Mouse (Mus musculus) limb, embryonic 14.5 days (tissue): ENCODE results near the gene Prkx. TPM values are rescaled to one million over a fixed set of nuclear protein-coding genes. Genes with fewer than 3 reads are reported as not detected.

Experiments used
- ATAC-seq: fragments of 200-750 bp; cut with Nextera tagmentation; 2 replicates; pipeline ENCODE4 v1.8.0; 2017; ENCODE audit warnings: low read depth, moderate number of reproducible peaks, moderate TSS enrichment; ENCODE audit not compliant: low FRiP score
- DNase-seq: peaks from one replicate; pipeline ENCODE4 v3.0.0-alpha.2; 2015; ENCODE audit warnings: low spot score
- H3K27ac ChIP-seq: fragments of 300-500 bp; sonication (generic); replicated peaks from 2 replicates; pipeline ENCODE4 v1.5.1; 2014; ENCODE audit warnings: low read depth, mild to moderate bottlenecking, low read length, moderate library complexity, mixed read lengths
- H3K27me3 ChIP-seq: fragments of 300-500 bp; sonication (generic); 2 replicates; pipeline ENCODE4 v1.6.1; 2014; ENCODE audit warnings: low read length, mixed read lengths; ENCODE audit not compliant: control insufficient read depth, insufficient read depth
- H3K36me3 ChIP-seq: fragments of 300-500 bp; sonication (generic); 2 replicates; pipeline ENCODE4 v1.6.1; 2014; ENCODE audit warnings: mild to moderate bottlenecking, low read length, moderate library complexity, mixed read lengths; ENCODE audit not compliant: control insufficient read depth, insufficient read depth
- H3K4me1 ChIP-seq: fragments of 300-500 bp; sonication (generic); 2 replicates; pipeline ENCODE4 v1.6.1; 2014; ENCODE audit warnings: antibody characterized with exemption, low read length, mixed read lengths; ENCODE audit not compliant: control insufficient read depth, insufficient read depth
- H3K4me2 ChIP-seq: fragments of 300-500 bp; sonication (generic); replicated peaks from 2 replicates; pipeline ENCODE4 v1.6.1; 2014; ENCODE audit warnings: low read depth, mild to moderate bottlenecking, low read length, moderate library complexity; ENCODE audit not compliant: severe bottlenecking
- H3K4me3 ChIP-seq: fragments of 300-500 bp; sonication (generic); replicated peaks from 2 replicates; pipeline ENCODE4 v1.5.1; 2014; ENCODE audit warnings: low read length
- H3K9ac ChIP-seq: fragments of 300-500 bp; sonication (generic); 2 replicates; pipeline ENCODE4 v1.6.1; 2014; ENCODE audit warnings: mild to moderate bottlenecking, low read depth, low read length, moderate library complexity; ENCODE audit not compliant: severe bottlenecking
- H3K9me3 ChIP-seq: fragments of 300-500 bp; sonication (generic); 2 replicates; pipeline ENCODE4 v1.6.1; 2016; ENCODE audit warnings: low read length; ENCODE audit not compliant: control insufficient read depth
- POLR2A ChIP-seq: fragments of 200-500 bp; IDR thresholded peaks from 2 replicates; pipeline ENCODE4 v1.8.0; 2012; ENCODE audit warnings: inconsistent platforms, mild to moderate bottlenecking, moderate library complexity, borderline replicate concordance; ENCODE audit not compliant: insufficient read depth, insufficient read length; ENCODE audit errors: extremely low read depth
- WGBS: fragments of 180-500 bp; shearing (Covaris S2); extraction: QIAGEN DNeasy Blood & Tissue Kit; methylation state at CpG from one replicate; pipeline ENCODE4 v1.1.7; 2014; 5-methylcytosine and 5-hydroxymethylcytosine counted together
- polyA plus RNA-seq, 2 experiments: library from polyadenylated mRNA; depleted of rRNA in 1 of 2; stranded (reverse) in 1 of 2; unstranded in 1 of 2; fragments of >200 nt; fragmentation: Nextera tagmentation in 1 of 2; extraction: Ambion mirVana in 1 of 2; gene quantifications; 2 replicates each; pipeline versions ENCODE4 v1.2.1 to v1.2.3; 2012 to 2014

Prkx gene
- polyA plus RNA-seq, 2 experiments, result 9.1 to 10.6 TPM

DNA sequence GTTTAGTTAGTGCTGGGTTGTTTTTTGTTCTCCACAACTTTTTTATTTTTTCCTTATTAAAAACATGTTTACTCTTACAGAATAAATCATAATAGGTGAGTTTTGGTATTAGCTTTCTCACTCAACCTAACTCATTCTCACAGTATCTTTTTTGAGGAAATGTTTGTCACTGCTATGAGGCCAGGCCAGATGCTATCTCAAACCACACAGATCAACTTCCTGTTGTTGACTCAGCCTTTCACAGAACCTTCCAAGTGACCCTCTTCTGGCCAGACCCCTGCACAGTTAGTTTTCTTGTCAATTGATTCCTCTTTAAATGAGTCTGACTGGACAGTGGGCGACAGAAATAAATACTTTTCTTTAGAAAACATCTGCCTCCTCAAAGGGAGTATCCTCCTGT, 5.5 kb upstream of the Prkx start:
- H3K27me3 ChIP-seq, result no peaks in the 10 kb centered on the region
- ATAC-seq (no peak), DNase-seq (no peak)
- H3K4me2 ChIP-seq, result no peak overlapping the region
- no peaks in the 10 kb centered on the region for H3K4me1 ChIP-seq
- TF ChIP-seq POLR2A, result no peak
- 61% methylated on average over 1 of the region's 1 CpGs for WGBS
- H3K4me3 ChIP-seq, result no peak overlapping the region
- H3K27ac ChIP-seq, result no peak overlapping the region
- no peaks in the 10 kb centered on the region for H3K36me3 ChIP-seq
- no peaks in the 10 kb centered on the region for H3K9me3 ChIP-seq
- H3K9ac ChIP-seq, result no peak overlapping the region

DNA sequence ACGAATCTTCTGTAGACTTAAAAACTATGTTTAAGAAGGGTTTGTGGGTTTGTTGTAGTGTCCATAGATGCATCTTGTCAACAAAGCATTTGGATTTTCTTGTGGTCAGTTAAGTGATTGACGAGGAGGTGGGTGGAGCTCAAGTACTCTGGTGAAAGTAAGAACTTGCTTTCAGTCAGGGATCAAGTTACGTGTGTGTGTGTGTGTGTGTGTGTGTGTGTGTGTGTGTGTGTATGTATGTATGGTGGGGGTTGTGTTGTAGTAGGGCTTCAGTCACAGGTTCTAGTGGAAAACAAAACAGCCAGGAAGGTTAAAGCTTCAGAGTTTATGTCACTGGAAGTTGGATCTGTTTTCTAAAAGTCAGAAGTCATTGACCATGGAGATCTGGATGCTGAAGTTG, 3.5 kb upstream of the Prkx start:
- H3K9ac ChIP-seq, result no peak overlapping the region
- no peak overlapping the region for H3K4me3 ChIP-seq
- no peak for ATAC-seq
- H3K27me3 ChIP-seq, result no peaks in the 10 kb centered on the region
- H3K4me2 ChIP-seq, result no peak overlapping the region
- H3K9me3 ChIP-seq, result no peaks in the 10 kb centered on the region
- no peaks in the 10 kb centered on the region for H3K4me1 ChIP-seq
- 63% methylated on average over 3 of the region's 3 CpGs for WGBS
- H3K36me3 ChIP-seq, result no peaks in the 10 kb centered on the region
- no peak for TF ChIP-seq POLR2A
- no peak for DNase-seq
- no peak overlapping the region for H3K27ac ChIP-seq

DNA sequence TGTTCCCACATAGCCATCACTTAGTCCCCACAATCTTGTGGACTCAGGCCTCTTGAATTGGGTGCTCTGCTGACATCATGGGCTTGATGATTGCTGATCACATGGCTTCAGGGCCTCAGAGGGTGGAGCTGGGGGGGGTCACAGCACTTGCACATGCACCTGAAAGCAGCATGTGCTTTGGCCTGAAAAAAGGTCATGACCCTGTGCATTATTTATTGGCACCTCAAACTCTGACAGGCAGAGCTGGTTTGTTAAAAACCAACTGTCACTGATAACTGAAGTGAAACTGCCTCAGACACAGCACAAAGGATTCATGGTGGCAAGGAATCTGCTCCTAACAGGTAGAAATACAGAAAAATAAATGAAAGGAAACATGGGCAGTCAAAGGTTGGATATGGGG, 1.7 kb upstream of the Prkx start:
- DNase-seq (no peak), ATAC-seq (no peak)
- Histone ChIP-seq H3K9ac (no peak overlapping the region), H3K27ac (no peak overlapping the region), H3K4me1 (no peaks in the 10 kb centered on the region), H3K4me2 (no peak overlapping the region), H3K27me3 (no peaks in the 10 kb centered on the region), H3K9me3 (no peaks in the 10 kb centered on the region), H3K36me3 (no peaks in the 10 kb centered on the region), H3K4me3 (no peak overlapping the region)
- TF ChIP-seq POLR2A, result no peak

DNA sequence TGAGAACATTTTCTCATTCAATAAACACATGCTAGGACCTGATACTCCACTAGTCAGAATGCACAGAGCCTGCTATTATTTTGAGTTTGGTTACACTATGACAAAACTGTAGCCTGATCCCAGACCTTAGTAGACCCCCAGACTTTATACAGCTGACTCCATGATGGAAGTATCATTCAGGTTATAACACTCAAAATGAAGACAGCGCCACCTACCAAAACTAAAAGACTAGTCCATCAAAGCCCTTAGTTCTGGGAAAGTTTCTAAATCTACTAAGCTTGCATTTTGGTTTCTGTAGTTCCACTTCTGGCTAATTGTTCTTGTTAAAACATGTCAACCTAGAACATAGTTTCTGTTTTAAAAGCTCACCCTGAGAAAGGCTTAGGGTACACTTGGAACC, 838 bp upstream of the Prkx start:
- Histone ChIP-seq H3K9ac (no peak overlapping the region), H3K27ac (no peak overlapping the region), H3K9me3 (no peaks in the 10 kb centered on the region), H3K4me3 (peak overlapping the region; percentile 55; the same call in 1 of the 2 replicates), H3K36me3 (no peaks in the 10 kb centered on the region), H3K27me3 (no peaks in the 10 kb centered on the region), H3K4me2 (no peak overlapping the region), H3K4me1 (no peaks in the 10 kb centered on the region)
- DNase-seq (no peak), ATAC-seq (no peak)
- no peak for TF ChIP-seq POLR2A
- WGBS, result 62% methylated on average over 1 of the region's 1 CpGs

DNA sequence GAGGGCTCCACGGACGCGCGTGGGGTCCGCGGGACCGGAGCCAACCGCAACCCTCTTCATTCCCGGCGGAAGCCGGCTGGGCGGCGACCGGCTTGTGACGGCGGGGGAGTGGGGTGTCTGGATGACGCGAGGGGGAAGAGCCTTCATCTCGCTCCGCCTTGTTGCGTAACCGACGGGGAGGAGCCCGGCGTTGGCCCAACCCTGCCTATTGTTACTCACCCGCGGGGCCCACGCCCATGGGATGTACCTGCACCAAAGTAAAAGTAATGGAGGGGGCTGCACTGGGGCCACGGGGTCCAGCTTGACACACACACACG, 262 bp downstream of the Prkx start:
- TF ChIP-seq POLR2A, result 0 out of 2 replicates have a peak, but pooled peaks have one; percentile 42
- DNase-seq (peak; percentile 88), ATAC-seq (peak; percentile 97)
- no peaks in the 10 kb centered on the region for H3K9me3 ChIP-seq
- H3K27ac ChIP-seq, result peak overlapping the region; percentile 70
- peak overlapping the region; percentile 56 for H3K4me2 ChIP-seq
- no peaks in the 10 kb centered on the region for H3K27me3 ChIP-seq
- no peaks in the 10 kb centered on the region for H3K4me1 ChIP-seq
- peak overlapping the region; percentile 55 for H3K4me3 ChIP-seq
- no peaks in the 10 kb centered on the region for H3K36me3 ChIP-seq
- peak overlapping the region; percentile 62 for H3K9ac ChIP-seq
- 18% methylated on average over 20 of the region's 30 CpGs for WGBS
